Mouse (Mus musculus) adrenal gland, postnatal 36 days (tissue): Measurements from ENCODE around the gene Fars2. TPM values are rescaled to one million over a fixed set of nuclear protein-coding genes. Genes with fewer than 3 reads are reported as not detected.

ENCODE experiments used
- DNase-seq, 2 experiments: peaks; one replicate each; pipeline ENCODE4 v3.0.0; 2021; ENCODE audit warnings: mixed read lengths in 1 of 2
- total RNA-seq, 2 experiments: library from RNA; stranded (reverse); gene quantifications; 2 replicates each; pipeline ENCODE4 v1.2.3; 2021

Fars2 gene
- total RNA-seq, 2 experiments from 2014 or later = 80.9 to 94.7 TPM

DNA sequence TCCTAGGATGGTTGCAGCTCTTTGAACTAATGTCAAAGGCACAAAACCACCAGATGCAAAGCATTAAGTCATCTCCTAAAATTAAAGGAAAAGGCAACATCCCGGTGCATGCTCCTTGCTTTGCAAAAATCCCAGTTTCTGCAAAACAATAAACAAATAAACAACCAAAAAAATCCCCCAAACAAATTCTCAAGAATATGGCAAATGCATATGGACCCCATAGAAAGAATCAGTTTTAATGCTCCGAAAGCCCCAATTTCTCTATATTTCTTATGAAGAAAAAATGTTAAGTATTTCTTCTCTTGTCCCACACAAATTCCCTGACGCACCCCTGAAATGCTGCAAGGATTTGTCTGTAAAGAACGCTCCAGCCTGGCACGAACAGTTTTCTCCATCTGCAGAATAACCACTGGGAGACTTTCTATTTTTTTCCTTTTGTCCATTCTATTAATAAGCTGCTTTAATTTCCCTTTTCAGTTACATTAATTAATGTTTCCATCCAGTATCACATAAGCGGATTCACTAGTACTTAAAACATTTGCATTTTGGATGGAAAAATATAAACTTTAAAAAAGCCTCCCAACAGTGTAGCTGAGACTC lies 615.8 kb downstream of the Fars2 start:
- DNase-seq = no peak

DNA sequence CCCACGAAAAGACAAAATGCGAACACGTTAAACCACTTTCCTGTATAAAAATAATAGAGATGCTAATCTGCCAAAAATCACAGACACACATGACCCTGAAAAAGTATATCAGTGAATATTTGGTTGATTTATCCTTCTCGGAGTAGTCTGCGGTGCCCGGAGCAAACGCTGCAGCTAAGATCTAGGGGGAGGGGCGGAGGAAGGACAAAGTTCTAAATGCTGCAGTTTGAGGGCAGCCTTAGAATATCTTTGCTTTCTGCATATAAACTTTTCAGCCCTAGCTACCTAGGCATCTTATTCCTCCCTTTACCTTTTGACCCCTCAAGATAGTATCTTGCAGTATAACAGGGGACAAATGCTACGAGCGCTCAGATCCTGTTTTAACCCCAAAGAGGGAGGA lies 616.4 kb downstream of the Fars2 start:
- no peak for DNase-seq

DNA sequence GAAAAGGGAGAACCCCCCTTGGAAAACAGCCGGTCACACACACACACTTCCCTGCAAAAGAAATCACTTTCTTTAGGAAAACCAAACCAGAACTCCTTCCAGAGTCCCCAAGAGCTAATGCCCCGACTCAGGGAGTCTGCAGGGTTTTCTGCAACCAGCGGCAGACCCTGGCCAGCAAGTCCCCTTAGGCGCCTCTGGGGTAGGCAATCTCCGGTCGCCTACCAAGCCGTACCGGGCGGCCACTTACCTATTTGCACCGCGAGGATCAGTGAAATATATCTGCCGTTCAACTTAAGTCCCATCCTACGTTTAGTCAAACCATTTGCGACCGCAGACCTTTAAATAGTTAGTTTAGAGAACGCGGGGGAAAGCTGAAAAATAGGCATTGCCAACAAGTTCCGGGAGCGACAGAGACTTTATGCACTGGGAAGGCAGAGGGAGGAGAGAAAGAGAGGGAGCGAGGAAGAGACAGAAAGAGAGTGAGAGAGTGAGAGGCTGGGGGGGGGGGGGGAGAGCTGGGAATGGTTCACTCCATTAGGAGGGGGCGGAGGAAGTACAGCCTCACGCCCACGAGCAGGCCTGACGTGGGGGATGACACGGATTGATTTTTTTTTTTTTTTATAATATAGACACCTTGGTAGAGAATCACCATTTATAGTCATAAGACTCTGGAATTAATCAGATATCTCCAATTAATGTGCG lies 616.9 kb downstream of the Fars2 start:
- no peak for DNase-seq

DNA sequence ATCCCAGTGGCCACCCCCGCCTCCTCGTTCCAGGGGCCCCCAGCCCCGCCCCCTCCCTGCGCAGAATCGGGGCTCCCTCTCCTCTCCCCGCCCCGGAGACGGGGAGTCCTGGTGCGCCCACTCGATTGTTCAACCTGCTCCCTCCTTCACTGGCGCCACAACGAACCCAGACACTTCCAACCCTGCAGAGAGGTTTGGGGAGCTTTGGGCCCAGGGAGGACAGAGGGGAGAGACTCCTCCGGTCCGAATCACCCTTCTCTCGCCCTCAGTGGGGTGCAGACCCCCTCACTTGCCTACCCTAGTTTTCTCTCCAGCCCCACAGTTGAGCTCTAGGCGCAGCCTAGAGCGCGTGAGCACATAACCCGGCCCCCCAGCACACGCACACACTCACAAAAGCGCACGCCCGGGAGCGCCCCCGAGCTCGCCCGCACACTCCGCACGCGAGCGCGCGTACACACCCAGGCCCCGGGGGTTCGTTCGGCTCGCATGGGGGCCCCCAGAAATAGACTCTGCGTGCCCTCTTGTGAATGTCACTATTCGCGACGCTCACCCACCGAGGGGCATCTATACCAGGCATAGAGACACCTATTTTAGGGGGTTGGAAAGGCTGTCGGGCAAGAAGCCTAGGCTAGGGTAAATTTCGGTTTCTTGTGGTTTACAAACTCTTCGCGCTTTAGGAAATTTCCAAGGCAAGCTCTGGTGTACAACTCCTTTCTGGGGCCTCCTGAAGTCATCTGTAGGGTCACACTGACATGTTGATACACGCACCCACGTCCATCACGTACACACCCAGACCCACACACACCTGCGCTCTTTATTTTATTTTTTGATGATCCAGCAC lies 617.7 kb downstream of the Fars2 start, which contains the start of gene Nrn1:
Gene Nrn1, minus strand, starts transcription at position 401 of the 841 bp plus-strand sequence.
- no peak for DNase-seq

DNA sequence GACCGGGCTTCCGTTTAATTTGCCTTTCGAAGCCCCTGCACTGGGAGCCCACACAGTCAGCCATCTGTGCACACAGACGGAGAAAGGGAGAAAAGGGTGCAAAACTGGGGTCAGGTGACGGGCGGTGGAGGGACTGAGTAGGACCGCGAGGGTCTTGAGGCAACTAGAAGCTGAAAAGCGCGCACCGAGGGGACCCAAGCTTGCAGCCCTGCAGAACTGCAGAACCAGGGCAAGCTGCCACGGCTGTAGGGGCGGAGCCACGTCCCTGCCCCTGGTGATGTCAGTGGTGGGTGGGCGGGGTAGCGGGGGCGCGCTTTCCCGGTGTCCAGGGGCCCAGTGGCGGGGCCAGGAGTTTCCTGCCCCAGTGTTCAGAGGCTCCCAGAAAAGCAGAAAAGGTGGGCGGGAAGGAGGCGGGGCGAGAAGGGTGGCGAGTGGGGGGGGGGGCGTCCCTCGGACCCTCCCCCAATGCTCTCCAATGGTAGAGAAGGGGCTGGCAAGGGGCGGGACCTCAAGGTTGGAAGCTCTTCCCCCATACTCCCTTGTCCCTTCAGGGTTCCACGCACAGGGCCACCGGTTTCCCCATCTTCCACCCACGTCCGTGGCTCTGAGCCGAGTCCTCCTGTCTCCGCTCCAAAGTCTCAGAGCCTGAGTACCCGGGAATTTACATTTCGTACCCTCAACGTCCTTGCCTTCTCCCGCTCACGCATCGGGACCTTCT lies 618.8 kb downstream of the Fars2 start:
- DNase-seq = peak in 1 of 2 experiments; percentile 40

DNA sequence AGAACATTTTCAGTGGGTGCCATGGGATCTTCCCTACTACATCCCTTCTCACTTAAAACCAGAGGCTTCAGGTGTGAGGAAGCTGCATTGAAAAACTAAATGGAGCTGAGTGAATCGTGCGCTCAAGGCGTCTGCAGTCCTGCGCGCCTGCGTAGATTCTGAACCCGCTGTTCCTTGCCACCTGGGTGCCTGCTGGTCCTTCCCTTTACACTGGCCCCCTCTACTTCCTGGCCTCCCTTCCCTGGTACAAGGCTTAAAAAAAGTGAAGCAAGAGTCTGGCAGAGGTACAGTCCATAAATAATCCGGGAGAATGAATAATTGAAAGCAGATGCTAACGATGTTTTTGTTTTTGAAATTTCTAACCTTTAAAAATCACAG lies 619.4 kb downstream of the Fars2 start:
- no peak for DNase-seq

DNA sequence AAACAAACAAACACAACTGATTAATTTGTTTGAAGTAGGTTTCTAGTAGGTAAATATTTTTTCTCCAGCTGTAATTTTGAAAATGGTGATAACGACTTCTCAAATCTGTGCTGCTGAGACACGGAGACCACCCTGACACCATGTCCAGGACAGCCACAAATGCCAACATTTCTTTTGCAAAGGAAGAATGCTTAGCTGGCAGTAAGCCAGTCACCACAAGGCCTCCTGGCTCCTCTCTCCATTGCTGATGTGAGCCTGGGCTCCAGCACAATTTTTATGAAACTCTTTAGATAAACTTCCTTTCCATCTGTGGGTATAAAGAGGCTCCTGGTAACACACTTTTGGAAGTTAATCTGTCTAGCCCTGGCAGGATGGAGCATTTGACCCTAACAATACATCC lies 632.8 kb downstream of the Fars2 start:
- peak in 1 of 2 experiments; percentile 52 for DNase-seq

DNA sequence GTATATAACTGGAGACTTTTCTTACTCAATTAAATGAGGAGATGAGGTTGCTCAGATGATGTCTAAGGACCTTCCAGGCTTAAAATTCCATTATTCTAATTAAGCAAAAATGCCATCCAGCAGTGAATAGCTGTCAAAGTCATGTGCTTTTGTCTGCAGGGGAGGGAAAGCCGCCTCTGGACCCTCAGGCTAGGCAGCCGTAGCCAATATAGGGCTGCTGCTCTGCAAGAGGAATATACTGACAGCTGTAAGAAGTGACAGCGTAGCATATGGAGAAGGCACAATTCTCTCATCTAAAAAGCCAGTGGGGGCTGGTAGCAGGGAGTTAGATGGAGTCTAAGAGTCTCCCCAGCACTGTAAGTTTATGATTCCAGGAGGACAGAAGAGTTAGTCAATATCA lies 634.6 kb downstream of the Fars2 start:
- DNase-seq = no peak

DNA sequence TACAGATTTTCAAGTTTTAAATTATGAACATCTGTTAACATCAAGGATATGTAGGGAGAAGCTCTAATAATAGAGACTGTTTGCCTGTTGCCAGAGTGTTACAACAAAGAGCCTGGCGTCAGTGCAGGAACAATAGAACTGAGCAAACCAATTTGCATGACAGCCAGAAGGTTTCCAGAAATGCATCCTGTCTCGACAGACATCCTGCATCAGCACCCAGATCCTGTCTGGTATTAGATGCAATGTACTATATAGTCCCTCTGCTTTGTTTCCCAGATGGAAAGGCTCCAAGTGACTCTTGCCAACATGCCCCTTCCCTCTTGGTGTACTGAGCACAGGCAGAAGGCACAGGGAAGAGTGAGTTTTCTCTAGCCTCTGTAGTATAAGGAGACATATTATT lies 649.6 kb downstream of the Fars2 start:
- no peak for DNase-seq

Other genes with a start within 250 kb of the Fars2 start
- 10 to 100 TPM; 13.9 to 20.8 TPM for gene Rpp40, start 211.1 kb upstream of the Fars2 start, total RNA-seq
- gene Ppp1r3g, start 158.6 kb upstream of the Fars2 start, total RNA-seq = 1 to 10 TPM in 1 of 2 experiments, under 1 TPM in 1; 0.79 to 3.7 TPM
- gene Lyrm4, start 114 bp downstream of the Fars2 start, total RNA-seq = 10 to 100 TPM; 19.0 to 22.9 TPM